Comparison of ENCODE assay signal across 8 mouse cellular contexts in genomic region chr6:118066199-118067081, GRCm38 (mm10). TPM values are rescaled to one million over a fixed set of nuclear protein-coding genes. Genes with fewer than 3 reads are reported as not detected.
DNase-seq lines count a peak whose midpoint lies in the region; ATAC-seq and TF ChIP-seq lines count a peak whose summit lies in the region.

No protein-coding gene starts in this region.

- peak overlapping the region; percentile 99 for H3K4me2 ChIP-seq in heart, embryonic 14.5 days (ENCODE audit: low read length)
- peak overlapping the region; percentile 87 for H3K4me2 ChIP-seq in lung, postnatal 0 days (replicated peaks; ENCODE audit: low read depth, low read length)

- no peak for TF ChIP-seq POLR2A in olfactory bulb, adult 2 months (IDR thresholded peaks at IDR 0.05; ENCODE audit: insufficient read depth, low read depth, low read length)

- 0 out of 2 replicates have a peak, but pooled peaks have one; percentile 50 for TF ChIP-seq EP300 in lung, postnatal 0 days (IDR thresholded peaks at IDR 0.05)

- no peak for TF ChIP-seq CTCF in Patski (IDR thresholded peaks at IDR 0.05)
- TF ChIP-seq CTCF in lung, postnatal 0 days (IDR thresholded peaks at IDR 0.05) = no peak
- TF ChIP-seq CTCF in olfactory bulb, adult 2 months (IDR thresholded peaks at IDR 0.05; ENCODE audit: insufficient read depth, low read depth, low read length) = no peak

- POLR2A ChIA-PET in Patski (lab: Charles Lee) = no interaction called here

- H3K27me3 ChIP-seq in Patski = peaks cover 15% of the 10 kb centered on the region
- H3K27me3 ChIP-seq in heart, embryonic 14.5 days (ENCODE audit: control insufficient read depth, insufficient read depth, low read length) = peaks cover 23% of the 10 kb centered on the region
- H3K27me3 ChIP-seq in lung, postnatal 0 days (replicated peaks; ENCODE audit: insufficient read depth, low read length) = no peaks in the 10 kb centered on the region

- H3K4me3 ChIP-seq in heart, embryonic 14.5 days (ENCODE audit: control insufficient read depth in 1 of 2, insufficient read depth in 1 of 2, low read depth in 1 of 2, low read length in 2 of 2) = peak overlapping the region; percentile 50 to 51
- H3K4me3 ChIP-seq in lung, postnatal 0 days (ENCODE audit: low read depth, low read length) = peak overlapping the region; percentile 52
- H3K4me3 ChIP-seq in olfactory bulb, adult 2 months (ENCODE audit: insufficient read depth, low read depth, low read length) = peak overlapping the region; percentile 59

- 1% methylated on average over 40 of the region's 40 CpGs for WGBS in heart, embryonic 14.5 days
- WGBS in lung, postnatal 0 days = 2% methylated on average over 37 of the region's 40 CpGs
- WGBS in olfactory bulb, adult 2 months = 2% methylated on average over 40 of the region's 40 CpGs

- H3K4me1 ChIP-seq in heart, embryonic 14.5 days (ENCODE audit: control insufficient read depth in 2 of 2, insufficient read depth in 2 of 2, low read length in 2 of 2) = peaks cover 4 to 13% of the 10 kb centered on the region in 2 experiments; a peak in 2 of 4 replicates
- peaks cover 25% of the 10 kb centered on the region for H3K4me1 ChIP-seq in lung, postnatal 0 days (ENCODE audit: insufficient read depth, low read depth, low read length)
- H3K4me1 ChIP-seq in olfactory bulb, adult 2 months (ENCODE audit: control insufficient read depth, insufficient read depth, low read length) = peaks cover 49% of the 10 kb centered on the region

- no peaks in the 10 kb centered on the region for H3K36me3 ChIP-seq in heart, embryonic 14.5 days (ENCODE audit: control insufficient read depth, insufficient read depth, low read length)
- no peaks in the 10 kb centered on the region for H3K36me3 ChIP-seq in lung, postnatal 0 days (ENCODE audit: insufficient read depth, low read length)

- H3K9ac ChIP-seq in heart, embryonic 14.5 days (ENCODE audit: low read length) = peak overlapping the region; percentile 68
- H3K9ac ChIP-seq in lung, postnatal 0 days (replicated peaks; ENCODE audit: low read depth) = peak overlapping the region; percentile 52

- no peak overlapping the region for H3K27ac ChIP-seq in heart, embryonic 14.5 days (replicated peaks in 1 of 2; ENCODE audit: control insufficient read depth in 1 of 2, insufficient read depth in 1 of 2, low read depth in 2 of 2, low read length in 2 of 2)
- peak overlapping the region; percentile 92 for H3K27ac ChIP-seq in lung, postnatal 0 days (ENCODE audit: low read length)
- H3K27ac ChIP-seq in olfactory bulb, adult 2 months (ENCODE audit: insufficient read depth, low read depth, low read length) = peak overlapping the region; percentile 92

- DNase-seq in CD4-positive helper T cell, adult 2 months (ENCODE audit: low read depth, low spot score) = peak; percentile 57
- DNase-seq in Patski (ENCODE audit: low read depth, low spot score) = no peak
- DNase-seq in embryo, embryonic 10.5 days (ENCODE audit: low spot score) = peak; percentile 46
- peak; percentile 15 to 67 for DNase-seq in kidney, postnatal 25 days
- peak; percentile 89 for DNase-seq in lung, postnatal 0 days (ENCODE audit: low spot score)
- no peak for DNase-seq in ovary, adult 18-20 months (ENCODE audit: low spot score)

- no peaks in the 10 kb centered on the region for H3K9me3 ChIP-seq in heart, embryonic 14.5 days (ENCODE audit: control insufficient read depth, low read length)
- H3K9me3 ChIP-seq in lung, postnatal 0 days (ENCODE audit: low read length) = no peaks in the 10 kb centered on the region

- in situ Hi-C loops in Patski (cut with MboI; ENCODE audit: low pct_unique_long_range_greater_than_20kb) = no loop called here

- peak; percentile 52 for ATAC-seq in Patski
- peak; percentile 51 for ATAC-seq in heart, embryonic 14.5 days (ENCODE audit: insufficient number of reproducible peaks, insufficient read depth, low FRiP score, low read depth)
- peak; percentile 92 for ATAC-seq in lung, postnatal 0 days

- CTCF ChIA-PET in Patski (lab: Charles Lee) = interaction anchor here (1.0 to 1.1 kb wide), 2 partner anchors 10 to 52 kb away, joined by 3 to 4 read pairs; no protein-coding TSS in a partner anchor

RNA-seq across cellular contexts. Expression of gene Rasgef1a, which starts 55.2 kb away (rescaled TPM):
- 0.05 TPM for polyA plus RNA-seq in Patski (2021)
- polyA plus RNA-seq in heart, embryonic 14.5 days (2014; fragmentation: Nextera tagmentation; extraction: Ambion mirVana) = 0.19 and 0.32 TPM in 2 replicates
- 26.3 and 35.2 TPM in 2 replicates for polyA plus RNA-seq in lung, postnatal 0 days (2015; fragmentation: Nextera tagmentation; extraction: Ambion mirVana)
- not detected in 2 replicates for polyA plus RNA-seq in olfactory bulb, adult 2 months (2012; ENCODE audit: insufficient read depth, insufficient read length, low replicate concordance, missing spikeins)

Comparison
In these comparisons a context has a peak if more than half of its experiments do, and no peak if none do; other contexts are left out.
1. DNase-seq: peak in CD4-positive helper T cell, adult 2 months (single experiment), embryo, embryonic 10.5 days (single experiment), kidney, postnatal 25 days (2 of 2) and lung, postnatal 0 days (single experiment); none in Patski (single experiment) and ovary, adult 18-20 months (single experiment).
2. H3K27ac ChIP-seq: peak in lung, postnatal 0 days (single experiment) and olfactory bulb, adult 2 months (single experiment); none in heart, embryonic 14.5 days (0 of 2).
3. Peak in every context shown above with its lines, with median percentiles within 50 percentile points of each other: ATAC-seq and H3K4me3 ChIP-seq.